Mouse (Mus musculus) limb, embryonic 14.5 days (tissue): ENCODE measurements around the gene Upf1. TPM values are rescaled to one million over a fixed set of nuclear protein-coding genes. Genes with fewer than 3 reads are reported as not detected.

Experiments
- ATAC-seq: fragments of 200-750 bp; cut with Nextera tagmentation; 2 replicates; pipeline ENCODE4 v1.8.0; 2017; ENCODE audit warnings: low read depth, moderate number of reproducible peaks, moderate TSS enrichment; ENCODE audit not compliant: low FRiP score
- DNase-seq: peaks from one replicate; pipeline ENCODE4 v3.0.0-alpha.2; 2015; ENCODE audit warnings: low spot score
- H3K27ac ChIP-seq: fragments of 300-500 bp; sonication (generic); replicated peaks from 2 replicates; pipeline ENCODE4 v1.5.1; 2014; ENCODE audit warnings: low read depth, mild to moderate bottlenecking, low read length, moderate library complexity, mixed read lengths
- H3K27me3 ChIP-seq: fragments of 300-500 bp; sonication (generic); 2 replicates; pipeline ENCODE4 v1.6.1; 2014; ENCODE audit warnings: low read length, mixed read lengths; ENCODE audit not compliant: control insufficient read depth, insufficient read depth
- H3K36me3 ChIP-seq: fragments of 300-500 bp; sonication (generic); 2 replicates; pipeline ENCODE4 v1.6.1; 2014; ENCODE audit warnings: mild to moderate bottlenecking, low read length, moderate library complexity, mixed read lengths; ENCODE audit not compliant: control insufficient read depth, insufficient read depth
- H3K4me1 ChIP-seq: fragments of 300-500 bp; sonication (generic); 2 replicates; pipeline ENCODE4 v1.6.1; 2014; ENCODE audit warnings: antibody characterized with exemption, low read length, mixed read lengths; ENCODE audit not compliant: control insufficient read depth, insufficient read depth
- H3K4me2 ChIP-seq: fragments of 300-500 bp; sonication (generic); replicated peaks from 2 replicates; pipeline ENCODE4 v1.6.1; 2014; ENCODE audit warnings: low read depth, mild to moderate bottlenecking, low read length, moderate library complexity; ENCODE audit not compliant: severe bottlenecking
- H3K4me3 ChIP-seq: fragments of 300-500 bp; sonication (generic); replicated peaks from 2 replicates; pipeline ENCODE4 v1.5.1; 2014; ENCODE audit warnings: low read length
- H3K9ac ChIP-seq: fragments of 300-500 bp; sonication (generic); 2 replicates; pipeline ENCODE4 v1.6.1; 2014; ENCODE audit warnings: mild to moderate bottlenecking, low read depth, low read length, moderate library complexity; ENCODE audit not compliant: severe bottlenecking
- H3K9me3 ChIP-seq: fragments of 300-500 bp; sonication (generic); 2 replicates; pipeline ENCODE4 v1.6.1; 2016; ENCODE audit warnings: low read length; ENCODE audit not compliant: control insufficient read depth
- POLR2A ChIP-seq: fragments of 200-500 bp; IDR thresholded peaks from 2 replicates; pipeline ENCODE4 v1.8.0; 2012; ENCODE audit warnings: inconsistent platforms, mild to moderate bottlenecking, moderate library complexity, borderline replicate concordance; ENCODE audit not compliant: insufficient read depth, insufficient read length; ENCODE audit errors: extremely low read depth
- WGBS: fragments of 180-500 bp; shearing (Covaris S2); extraction: QIAGEN DNeasy Blood & Tissue Kit; methylation state at CpG from one replicate; pipeline ENCODE4 v1.1.7; 2014; 5-methylcytosine and 5-hydroxymethylcytosine counted together
- polyA plus RNA-seq, 2 experiments: library from polyadenylated mRNA; depleted of rRNA in 1 of 2; stranded (reverse) in 1 of 2; unstranded in 1 of 2; fragments of >200 nt; fragmentation: Nextera tagmentation in 1 of 2; extraction: Ambion mirVana in 1 of 2; gene quantifications; 2 replicates each; pipeline versions ENCODE4 v1.2.1 to v1.2.3; 2012 to 2014

Upf1 gene
- polyA plus RNA-seq, 2 experiments: 22.3 to 39.0 TPM

DNA sequence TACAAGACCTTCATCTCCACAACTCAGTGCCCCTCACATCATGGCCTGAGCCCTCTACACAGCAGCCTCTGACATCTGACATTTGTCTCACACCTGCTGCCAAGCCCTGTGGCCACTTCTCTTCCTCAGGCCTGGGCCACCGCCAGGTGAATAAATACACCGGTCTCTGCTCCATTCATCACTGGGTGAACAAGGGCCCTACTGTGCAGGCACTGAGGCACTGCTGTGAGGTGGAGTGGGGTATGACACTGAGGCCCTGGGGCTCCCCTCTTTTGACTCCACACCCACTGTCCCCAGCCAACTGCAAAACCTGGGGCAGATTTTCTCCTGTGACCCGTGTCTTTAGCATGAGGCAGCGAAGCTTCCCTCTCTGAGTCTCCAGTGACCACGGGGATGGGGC lies 13.5 kb upstream of the Upf1 start:
- WGBS: 60% methylated on average over 5 of the region's 5 CpGs
- H3K36me3 ChIP-seq: no peaks in the 10 kb centered on the region

DNA sequence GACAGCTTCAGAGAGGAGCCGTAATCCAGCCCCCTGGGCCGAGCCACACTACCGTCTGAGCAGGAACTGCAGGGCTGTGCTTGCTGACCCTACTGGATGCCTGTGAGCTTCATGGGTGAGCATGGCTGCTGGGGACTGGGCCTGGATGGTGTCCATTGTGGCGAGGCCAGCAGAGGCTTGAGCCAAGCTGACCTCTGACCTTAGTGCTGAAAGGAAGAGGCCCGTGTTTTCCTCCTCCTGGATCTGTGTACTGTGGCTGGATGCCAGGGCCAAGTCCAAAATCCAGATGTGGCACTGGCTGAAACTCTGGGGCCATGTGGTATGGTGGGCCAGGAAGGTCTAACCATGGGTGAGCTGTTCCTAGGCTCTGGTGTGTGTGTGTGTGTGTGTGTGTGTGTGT lies 11.0 kb upstream of the Upf1 start:
- no peaks in the 10 kb centered on the region for H3K9me3 ChIP-seq
- 39% methylated on average over 5 of the region's 5 CpGs for WGBS
- no peaks in the 10 kb centered on the region for H3K27me3 ChIP-seq
- H3K36me3 ChIP-seq: no peaks in the 10 kb centered on the region
- no peak overlapping the region for H3K4me3 ChIP-seq
- H3K4me2 ChIP-seq: no peak overlapping the region
- TF ChIP-seq POLR2A: no peak
- no peak overlapping the region for H3K27ac ChIP-seq
- H3K4me1 ChIP-seq: peaks cover 8% of the 10 kb centered on the region
- DNase-seq (no peak), ATAC-seq (no peak)
- H3K9ac ChIP-seq: no peak overlapping the region

More for the DNA sequence above, 13.5 kb upstream of the Upf1 start:
- H3K4me2 ChIP-seq: no peak overlapping the region
- H3K4me3 ChIP-seq: no peak overlapping the region
- H3K9me3 ChIP-seq: no peaks in the 10 kb centered on the region
- no peak overlapping the region for H3K9ac ChIP-seq
- TF ChIP-seq POLR2A: no peak
- H3K4me1 ChIP-seq: peaks cover 10% of the 10 kb centered on the region
- ATAC-seq (no peak), DNase-seq (no peak)
- no peaks in the 10 kb centered on the region for H3K27me3 ChIP-seq
- no peak overlapping the region for H3K27ac ChIP-seq

- Histone ChIP-seq H3K4me1 (peaks cover 8% of the 10 kb centered on the region), H3K4me2 (no peak overlapping the region), H3K27me3 (no peaks in the 10 kb centered on the region), H3K4me3 (no peak overlapping the region), H3K36me3 (no peaks in the 10 kb centered on the region), H3K9ac (peak overlapping the region; percentile 28; the same call in 1 of the 2 replicates), H3K9me3 (no peaks in the 10 kb centered on the region), H3K27ac (peak overlapping the region; percentile 70; the same call in 1 of the 2 replicates)
- no peak for TF ChIP-seq POLR2A
- 64% methylated on average over 10 of the region's 10 CpGs for WGBS
- ATAC-seq (no peak), DNase-seq (no peak)
These were observed 8.5 kb upstream of the Upf1 start for GRCm38 (mm10) chr8:70361484-70362032.

DNA sequence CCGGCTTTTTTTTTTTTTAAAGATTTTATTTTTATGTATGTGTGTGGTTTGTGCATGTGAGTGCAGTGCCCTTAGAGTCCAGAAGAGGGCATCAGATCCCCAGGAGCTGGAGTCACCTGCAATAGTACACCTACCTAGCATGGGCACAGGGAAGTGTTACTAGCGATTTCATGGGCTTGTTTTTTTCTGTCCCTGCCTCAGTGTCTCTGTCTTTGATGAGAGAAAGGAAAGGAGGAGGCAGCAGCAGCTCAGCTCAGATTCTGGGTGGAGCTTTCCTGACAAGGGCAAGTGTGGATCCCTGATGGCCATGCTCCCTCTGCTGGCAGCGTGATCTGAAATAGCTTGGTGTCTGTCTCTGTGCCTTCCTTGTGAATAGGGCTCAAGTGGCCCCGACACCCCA lies 7.7 kb upstream of the Upf1 start:
- H3K4me1 ChIP-seq: peaks cover 8% of the 10 kb centered on the region
- no peak for DNase-seq
- H3K27me3 ChIP-seq: no peaks in the 10 kb centered on the region
- 54% methylated on average over 4 of the region's 4 CpGs for WGBS
- no peak for TF ChIP-seq POLR2A
- H3K36me3 ChIP-seq: no peaks in the 10 kb centered on the region
- no peak for ATAC-seq
- no peak overlapping the region for H3K4me2 ChIP-seq
- no peak overlapping the region for H3K27ac ChIP-seq
- H3K9ac ChIP-seq: no peak overlapping the region
- no peak overlapping the region for H3K4me3 ChIP-seq
- no peaks in the 10 kb centered on the region for H3K9me3 ChIP-seq

DNA sequence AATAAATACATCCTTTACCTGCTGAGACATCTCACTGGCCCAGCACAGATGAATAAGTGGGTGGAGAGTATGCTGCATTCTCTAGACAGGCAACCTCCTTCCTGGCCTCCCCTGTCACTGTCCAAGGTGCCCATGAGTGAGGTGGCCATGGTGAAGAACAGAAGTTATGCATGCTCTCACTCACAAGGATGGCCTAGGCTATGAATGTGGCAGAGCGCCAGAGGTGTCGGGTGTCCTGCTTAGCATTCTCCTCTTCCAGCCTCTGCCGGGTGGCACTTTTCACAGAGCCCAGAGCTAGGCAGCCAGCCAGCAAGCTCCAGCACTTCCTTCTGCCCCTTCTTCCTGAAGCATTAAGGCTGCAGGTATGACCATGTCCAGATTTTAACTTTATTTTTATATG lies 6.3 kb upstream of the Upf1 start:
- 36% methylated on average over 3 of the region's 3 CpGs for WGBS
- Histone ChIP-seq H3K9ac (no peak overlapping the region), H3K27ac (no peak overlapping the region), H3K4me2 (no peak overlapping the region), H3K27me3 (no peaks in the 10 kb centered on the region), H3K4me1 (peaks cover 8% of the 10 kb centered on the region), H3K4me3 (no peak overlapping the region), H3K9me3 (no peaks in the 10 kb centered on the region), H3K36me3 (no peaks in the 10 kb centered on the region)
- peak; percentile 27; the same call in 1 of the 2 replicates for ATAC-seq
- DNase-seq: peak; percentile 64
- no peak for TF ChIP-seq POLR2A
